In genomic region chr1:176879005-176879404, GRCm38 (mm10) we compare ENCODE assay signal across 9 mouse cellular contexts.
A peak's percentile ranks its signal among the peaks of the same experiment; 100 is the strongest.
DNase-seq lines count a peak whose midpoint lies in the region; ATAC-seq lines count a peak whose summit lies in the region.
"Had no signal": no experiment of that assay in that cellular context is flagged by ENCODE, and none has a peak within 500 bp of the region (broad histone marks: within the 10 kb centered on the region; RNA-seq: fewer than 3 reads in every experiment).

No protein-coding gene starts in this region.

- H3K27ac ChIP-seq in forebrain, embryonic 11.5 days (ENCODE audit: low read depth, low read length) = no peak overlapping the region
- no peak overlapping the region for H3K27ac ChIP-seq in forebrain, embryonic 10.5 days
- no peak overlapping the region for H3K27ac ChIP-seq in hindbrain, embryonic 14.5 days
- H3K27ac ChIP-seq: embryonic facial prominence, embryonic 15.5 days had no signal

- H3K36me3 ChIP-seq in forebrain, embryonic 11.5 days (ENCODE audit: control insufficient read depth, insufficient read depth, low read length) = no peaks in the 10 kb centered on the region
- H3K36me3 ChIP-seq in forebrain, embryonic 10.5 days (replicated peaks) = no peaks in the 10 kb centered on the region
- H3K36me3 ChIP-seq in hindbrain, embryonic 14.5 days (replicated peaks; ENCODE audit: control insufficient read depth, insufficient read depth) = no peaks in the 10 kb centered on the region
- H3K36me3 ChIP-seq: embryonic facial prominence, embryonic 15.5 days had no signal

- H3K9me3 ChIP-seq in forebrain, embryonic 11.5 days (ENCODE audit: control insufficient read depth, low read length) = no peaks in the 10 kb centered on the region
- no peaks in the 10 kb centered on the region for H3K9me3 ChIP-seq in forebrain, embryonic 10.5 days
- no peaks in the 10 kb centered on the region for H3K9me3 ChIP-seq in hindbrain, embryonic 14.5 days (ENCODE audit: control insufficient read depth, low read length)
- H3K9me3 ChIP-seq: embryonic facial prominence, embryonic 15.5 days had no signal

- H3K9ac ChIP-seq in forebrain, embryonic 11.5 days (ENCODE audit: low read length) = no peak overlapping the region
- H3K9ac ChIP-seq in hindbrain, embryonic 14.5 days = no peak overlapping the region
- H3K9ac ChIP-seq: embryonic facial prominence, embryonic 15.5 days had no signal

- H3K27me3 ChIP-seq in forebrain, embryonic 11.5 days (ENCODE audit: control insufficient read depth, insufficient read depth, low read length) = no peaks in the 10 kb centered on the region
- peaks cover 10% of the 10 kb centered on the region; the same call in 1 of the 2 replicates for H3K27me3 ChIP-seq in forebrain, embryonic 10.5 days (ENCODE audit: poor library complexity, severe bottlenecking)
- H3K27me3 ChIP-seq in hindbrain, embryonic 14.5 days (ENCODE audit: control insufficient read depth, insufficient read depth, low read length) = no peaks in the 10 kb centered on the region
- H3K27me3 ChIP-seq: embryonic facial prominence, embryonic 15.5 days had no signal

- peaks cover 10% of the 10 kb centered on the region; the same call in 1 of the 2 replicates for H3K4me1 ChIP-seq in forebrain, embryonic 11.5 days (replicated peaks; ENCODE audit: control insufficient read depth, insufficient read depth, low read length)
- peaks cover 32% of the 10 kb centered on the region for H3K4me1 ChIP-seq in forebrain, embryonic 10.5 days
- H3K4me1 ChIP-seq in hindbrain, embryonic 14.5 days (replicated peaks; ENCODE audit: control insufficient read depth, insufficient read depth, low read length) = peaks cover 10% of the 10 kb centered on the region
- H3K4me1 ChIP-seq: embryonic facial prominence, embryonic 15.5 days had no signal

- H3K4me3 ChIP-seq in forebrain, embryonic 11.5 days (ENCODE audit: low read depth, low read length) = no peak overlapping the region
- H3K4me3 ChIP-seq in forebrain, embryonic 10.5 days = no peak overlapping the region
- no peak overlapping the region for H3K4me3 ChIP-seq in hindbrain, embryonic 14.5 days (replicated peaks; ENCODE audit: low read length)
- H3K4me3 ChIP-seq: embryonic facial prominence, embryonic 15.5 days had no signal

- peak; percentile 32; the same call in 1 of the 2 replicates for ATAC-seq in forebrain, embryonic 11.5 days (replicated peaks; ENCODE audit: low FRiP score)
- 0 out of 2 replicates have a peak, but pooled peaks have one; percentile 59 for ATAC-seq in hindbrain, embryonic 14.5 days (ENCODE audit: low FRiP score)
- ATAC-seq in erythroid progenitor cell, adult 5-6 weeks (replicated peaks; ENCODE audit: low FRiP score, poor library complexity, severe bottlenecking) = no peak

- H3K4me2 ChIP-seq in forebrain, embryonic 11.5 days (ENCODE audit: low read depth, low read length, severe bottlenecking) = no peak overlapping the region
- H3K4me2 ChIP-seq in hindbrain, embryonic 14.5 days (replicated peaks) = no peak overlapping the region
- H3K4me2 ChIP-seq: embryonic facial prominence, embryonic 15.5 days had no signal

- 49% methylated on average over 2 of the region's 2 CpGs for WGBS in forebrain, embryonic 11.5 days
- 56% methylated on average over 2 of the region's 2 CpGs for WGBS in forebrain, embryonic 10.5 days
- 44% methylated on average over 2 of the region's 2 CpGs for WGBS in hindbrain, embryonic 14.5 days

- no peak for DNase-seq in forebrain, embryonic 11.5 days (ENCODE audit: low spot score)
- no peak for DNase-seq in forebrain, embryonic 10.5 days (ENCODE audit: extremely low spot score, low spot score)
- peak; percentile 35 to 54 for DNase-seq in right cerebral cortex, adult 2 months (ENCODE audit: low spot score in 2 of 2)
- no peak for DNase-seq in right cerebral cortex, postnatal 36 days (ENCODE audit: low spot score in 2 of 2)
- DNase-seq in hindbrain, embryonic 14.5 days (ENCODE audit: low spot score) = peak; percentile 68
- peak; percentile 60 for DNase-seq in thymus, postnatal 14 days
- no peak for DNase-seq in urinary bladder, postnatal 36 days (ENCODE audit: low spot score in 2 of 2)

Comparison
In these comparisons a context has a peak if more than half of its experiments do, and no peak if none do; other contexts are left out.
1. DNase-seq: peak in right cerebral cortex, adult 2 months (2 of 2), hindbrain, embryonic 14.5 days (single experiment) and thymus, postnatal 14 days (single experiment); none in forebrain, embryonic 11.5 days (single experiment), forebrain, embryonic 10.5 days (single experiment), right cerebral cortex, postnatal 36 days (0 of 2) and urinary bladder, postnatal 36 days (0 of 2).